Mouse (Mus musculus): ENCODE measurements at regions not wholly inside any gene's neighbourhood (a gene's known extent, or its start where the extent isn't known, plus 50 kb on each side); places are given as distances from the start of the nearest gene placed in this dataset.

GRCm38 (mm10) chr16:77166722-77167121, 153.2 kb downstream of the Usp25 start:
- DNase-seq: peak; percentile 47

- peak; percentile 15 for DNase-seq
Observed at GRCm38 (mm10) chr16:77173026-77173692, 159.7 kb downstream of the Usp25 start.

GRCm38 (mm10) chr16:77174744-77175432, 161.4 kb downstream of the Usp25 start:
- DNase-seq: no peak

GRCm38 (mm10) chr16:77180990-77181389, 167.5 kb downstream of the Usp25 start:
- DNase-seq: no peak
